In genomic region chr12:32768082-32768743, GRCm38 (mm10) we compare ENCODE assay signal across 8 mouse cellular contexts. TPM values are rescaled to one million over a fixed set of nuclear protein-coding genes. Genes with fewer than 3 reads are reported as not detected.
A peak's percentile ranks its signal among the peaks of the same experiment; 100 is the strongest.
DNase-seq lines count a peak whose midpoint lies in the region; ATAC-seq lines count a peak whose summit lies in the region.

No protein-coding gene starts in this region.

- H3K36me3 ChIP-seq in midbrain, embryonic 15.5 days (replicated peaks) = no peaks in the 10 kb centered on the region
- no peaks in the 10 kb centered on the region for H3K36me3 ChIP-seq in forebrain, embryonic 15.5 days

- DNase-seq in cerebellum, postnatal 14 days = peak; percentile 29 to 30
- no peak for DNase-seq in cerebellum, adult 8-10 months
- DNase-seq in testis, postnatal 10 days (ENCODE audit: low spot score) = peak; percentile 63
- DNase-seq in testis, postnatal 14 days (ENCODE audit: low spot score) = no peak
- peak; percentile 4 to 31 for DNase-seq in left cerebral cortex, postnatal 14 days (ENCODE audit: low spot score in 2 of 2)

- 80% methylated on average over 3 of the region's 3 CpGs for WGBS in midbrain, embryonic 15.5 days
- WGBS in forebrain, embryonic 15.5 days = 64% methylated on average over 3 of the region's 3 CpGs

- H3K9ac ChIP-seq in midbrain, embryonic 15.5 days = no peak overlapping the region
- H3K9ac ChIP-seq in forebrain, embryonic 15.5 days (replicated peaks) = no peak overlapping the region

- no peak for ATAC-seq in erythroid progenitor cell, adult 5-6 weeks (replicated peaks; ENCODE audit: low FRiP score, poor library complexity, severe bottlenecking)
- ATAC-seq in midbrain, embryonic 15.5 days (replicated peaks) = no peak
- no peak for ATAC-seq in forebrain, embryonic 15.5 days (replicated peaks)

- H3K4me1 ChIP-seq in midbrain, embryonic 15.5 days = no peaks in the 10 kb centered on the region
- H3K4me1 ChIP-seq in forebrain, embryonic 15.5 days = no peaks in the 10 kb centered on the region

- no peak overlapping the region for H3K27ac ChIP-seq in midbrain, embryonic 15.5 days
- H3K27ac ChIP-seq in forebrain, embryonic 15.5 days (replicated peaks) = no peak overlapping the region

- H3K27me3 ChIP-seq in midbrain, embryonic 15.5 days (replicated peaks) = no peaks in the 10 kb centered on the region
- no peaks in the 10 kb centered on the region for H3K27me3 ChIP-seq in forebrain, embryonic 15.5 days

- no peaks in the 10 kb centered on the region for H3K9me3 ChIP-seq in midbrain, embryonic 15.5 days
- H3K9me3 ChIP-seq in forebrain, embryonic 15.5 days = no peaks in the 10 kb centered on the region

- H3K4me3 ChIP-seq in midbrain, embryonic 15.5 days = no peak overlapping the region
- H3K4me3 ChIP-seq in forebrain, embryonic 15.5 days = no peak overlapping the region

- intact Hi-C loops in left cerebral cortex, postnatal 14 days (cut with DNase I) = no loop called here

- no peak overlapping the region for H3K4me2 ChIP-seq in midbrain, embryonic 15.5 days
- no peak overlapping the region for H3K4me2 ChIP-seq in forebrain, embryonic 15.5 days (replicated peaks)

RNA-seq across cellular contexts. Expression of gene Nampt, which starts 51.1 kb away (rescaled TPM):
- total RNA-seq in left cerebral cortex, postnatal 14 days (2021) = 10 to 100 TPM; 34.0 to 37.1 TPM
- 9.4 and 14.7 TPM in 2 replicates for total RNA-seq in erythroid progenitor cell, adult 5-6 weeks (2015; ENCODE audit: low replicate concordance)
- total RNA-seq in erythroid progenitor cell, adult 5-6 weeks (2017; ENCODE audit: low replicate concordance) = 6.0 and 12.7 TPM in 2 replicates
- 30.4 and 33.2 TPM in 2 replicates for polyA plus RNA-seq in midbrain, embryonic 15.5 days (2015; fragmentation: Nextera tagmentation; extraction: Ambion mirVana)
- polyA plus RNA-seq in forebrain, embryonic 15.5 days (2015; fragmentation: Nextera tagmentation; extraction: Ambion mirVana) = 34.1 and 37.6 TPM in 2 replicates

Comparison
In these comparisons a context has a peak if more than half of its experiments do, and no peak if none do; other contexts are left out.
1. DNase-seq: peak in cerebellum, postnatal 14 days (2 of 2), testis, postnatal 10 days (single experiment) and left cerebral cortex, postnatal 14 days (2 of 2); none in cerebellum, adult 8-10 months (single experiment) and testis, postnatal 14 days (single experiment).